Mouse (Mus musculus): ENCODE results near the gene Sult2b1.

Sult2b1 gene

DNA sequence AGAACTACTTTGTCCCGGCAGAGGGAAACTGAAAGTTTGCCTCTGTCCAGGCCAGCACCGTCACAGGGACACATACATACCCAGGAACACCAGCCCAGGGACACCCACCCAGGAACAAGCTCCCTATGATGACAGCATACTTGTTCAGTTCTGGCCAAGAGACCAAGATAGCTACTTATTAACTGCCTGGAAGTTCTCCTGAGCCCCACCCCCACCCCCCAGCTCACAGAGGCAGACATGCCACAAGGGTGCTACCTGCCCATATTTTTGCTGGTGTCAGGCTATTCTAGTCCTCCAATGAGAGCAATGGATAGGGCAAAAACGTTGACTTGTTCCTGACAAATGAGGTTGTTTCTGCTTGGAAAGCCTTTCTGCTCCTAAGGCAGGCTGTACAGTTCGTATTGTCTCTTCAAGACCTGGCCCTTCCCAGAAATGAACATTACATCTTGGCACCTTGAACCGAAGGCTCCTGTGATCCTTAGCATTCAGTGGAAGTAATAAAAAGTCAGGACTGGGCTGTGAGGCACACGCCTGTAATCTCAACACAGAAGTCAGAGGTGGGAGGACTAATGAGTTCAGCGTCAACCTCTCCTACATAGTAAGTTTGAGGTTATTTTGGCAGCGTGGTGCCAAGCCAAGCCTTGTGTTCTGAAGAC, 13.9 kb downstream of the Sult2b1 start:
- DNase-seq (ENCODE audit: low spot score in 2 of 2) = no peak

GRCm38 (mm10) chr7:45767500-45767899, 17.0 kb downstream of the Sult2b1 start:
- no peak for DNase-seq (ENCODE audit: low spot score in 2 of 2)

DNA sequence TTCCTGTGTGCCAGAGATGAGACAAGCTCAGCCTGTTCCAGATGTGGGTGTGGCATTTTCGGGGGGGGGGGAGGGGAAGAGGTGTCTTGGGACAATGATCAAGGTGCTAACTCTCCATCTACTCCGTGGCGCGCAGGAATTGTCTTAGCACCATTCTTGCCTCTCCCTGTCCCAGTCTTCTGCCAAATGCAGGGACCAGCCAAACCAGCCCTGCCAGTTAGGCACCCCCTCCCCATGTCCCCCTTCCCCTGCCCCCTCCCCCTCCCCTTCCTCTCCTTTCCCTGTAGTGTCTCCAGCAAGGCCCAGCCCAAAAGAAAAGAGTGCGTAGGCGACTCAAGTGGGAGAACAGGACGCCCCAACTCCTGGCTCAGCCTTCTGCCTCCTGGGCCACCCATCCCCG, 17.7 kb downstream of the Sult2b1 start:
- DNase-seq (ENCODE audit: low spot score in 2 of 2) = no peak

DNA sequence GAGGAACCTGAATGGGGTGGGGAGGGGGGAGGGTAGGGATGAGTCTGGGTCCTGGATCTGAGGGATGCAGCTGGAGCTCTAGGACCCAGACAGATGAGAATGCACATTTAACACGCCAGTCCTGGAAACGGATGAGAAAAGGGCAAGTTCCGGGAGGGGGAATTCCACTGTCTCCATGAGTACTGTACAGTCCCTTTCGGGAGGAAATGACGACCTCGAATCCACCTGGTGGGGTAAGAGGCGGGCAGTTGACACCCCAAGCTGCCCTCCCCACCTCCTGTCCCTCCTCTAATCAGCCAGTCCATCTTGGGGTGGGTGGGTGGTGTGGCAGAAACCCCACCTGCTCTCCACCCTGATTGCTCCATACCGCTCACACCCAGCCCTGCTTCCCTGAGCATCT, 18.5 kb downstream of the Sult2b1 start:
- no peak for DNase-seq (ENCODE audit: low spot score in 2 of 2)

- DNase-seq (ENCODE audit: low spot score in 2 of 2) = no peak
These were observed 24.3 kb downstream of the Sult2b1 start for GRCm38 (mm10) chr7:45760151-45760550.

DNA sequence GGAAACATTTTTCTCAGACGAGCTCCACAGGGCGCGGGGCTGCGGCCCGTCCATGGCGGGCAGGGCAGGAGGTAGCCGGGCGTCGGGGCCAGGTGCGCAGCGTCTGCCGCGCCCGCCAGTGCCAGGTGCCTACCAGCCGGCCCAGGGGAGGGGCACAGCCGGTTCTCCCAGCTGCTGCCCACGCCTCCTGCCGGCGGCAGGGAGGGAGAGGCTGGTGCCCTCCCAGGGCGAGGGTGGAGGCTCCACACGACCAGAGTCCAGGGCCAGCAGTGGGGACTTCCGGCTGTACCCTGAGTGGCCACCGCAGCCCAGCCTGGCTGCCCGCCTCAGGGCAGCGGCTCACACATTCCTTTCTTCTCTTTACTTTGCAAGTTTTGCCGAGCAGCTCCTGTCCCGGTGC, 25.1 kb downstream of the Sult2b1 start:
- no peak for DNase-seq (ENCODE audit: low spot score in 2 of 2)

DNA sequence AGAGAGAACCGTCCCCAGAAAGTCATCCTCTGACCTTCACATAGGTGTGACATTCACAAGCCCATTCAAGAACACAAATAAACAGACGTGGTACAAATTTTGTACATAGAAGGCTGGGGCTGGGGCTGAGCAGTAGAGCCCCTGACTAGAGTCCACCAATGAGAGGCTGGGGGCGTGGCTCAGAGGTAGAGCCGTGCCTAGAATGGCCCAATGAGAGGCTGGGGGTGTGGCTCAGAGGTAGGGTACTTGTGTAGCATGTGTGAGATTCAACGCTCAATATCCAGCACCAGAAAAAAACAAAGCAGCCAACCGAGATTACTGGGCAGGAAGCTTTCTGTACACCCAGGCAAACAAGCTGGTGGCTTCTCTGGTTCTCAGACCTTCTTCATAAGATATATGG, 28.8 kb downstream of the Sult2b1 start:
- no peak for DNase-seq (ENCODE audit: low spot score in 2 of 2)

DNA sequence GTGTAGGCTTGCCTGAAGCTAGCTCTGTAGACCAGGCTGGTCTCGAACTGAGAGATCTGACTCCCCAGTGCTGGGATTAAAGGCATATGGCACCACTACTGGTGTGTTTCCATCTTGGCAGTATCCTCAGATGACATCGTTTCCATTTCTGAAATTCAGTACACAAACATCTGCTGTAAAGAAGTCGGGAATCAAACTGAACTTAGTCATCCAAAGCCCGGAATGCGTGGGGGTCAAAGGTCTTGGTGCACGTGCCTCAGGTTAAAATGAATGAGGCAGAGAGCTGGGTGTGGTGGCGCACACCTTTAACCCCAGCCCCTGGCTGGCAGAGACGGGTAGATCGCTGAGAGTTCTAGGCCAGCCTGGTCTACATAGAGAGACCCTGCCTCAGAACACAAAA, 34.3 kb downstream of the Sult2b1 start:
- DNase-seq (ENCODE audit: low spot score in 2 of 2) = no peak

GRCm38 (mm10) chr7:45749401-45749800, 35.1 kb downstream of the Sult2b1 start:
- no peak for DNase-seq (ENCODE audit: low spot score in 2 of 2)

- DNase-seq (ENCODE audit: low spot score in 2 of 2) = no peak
These were observed 36.4 kb downstream of the Sult2b1 start for GRCm38 (mm10) chr7:45748110-45748509.

DNA sequence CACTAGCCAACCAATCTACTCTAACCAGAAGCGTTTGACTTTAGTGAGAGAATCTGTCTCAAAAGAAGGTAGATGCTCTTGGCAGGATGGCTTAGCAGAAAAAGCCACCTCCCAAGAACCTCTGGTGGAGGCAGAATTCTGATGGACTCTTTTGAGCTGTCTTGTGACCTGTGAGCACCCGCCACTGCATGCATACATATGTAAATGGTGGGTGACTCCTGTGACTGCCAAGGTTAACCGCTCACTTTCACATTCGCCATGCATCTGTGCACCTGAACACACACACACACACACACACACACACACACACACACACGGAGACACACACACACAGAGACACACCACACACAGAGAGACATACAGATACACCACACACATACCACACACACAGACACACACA, 37.0 kb downstream of the Sult2b1 start:
- no peak for DNase-seq (ENCODE audit: low spot score in 2 of 2)

DNA sequence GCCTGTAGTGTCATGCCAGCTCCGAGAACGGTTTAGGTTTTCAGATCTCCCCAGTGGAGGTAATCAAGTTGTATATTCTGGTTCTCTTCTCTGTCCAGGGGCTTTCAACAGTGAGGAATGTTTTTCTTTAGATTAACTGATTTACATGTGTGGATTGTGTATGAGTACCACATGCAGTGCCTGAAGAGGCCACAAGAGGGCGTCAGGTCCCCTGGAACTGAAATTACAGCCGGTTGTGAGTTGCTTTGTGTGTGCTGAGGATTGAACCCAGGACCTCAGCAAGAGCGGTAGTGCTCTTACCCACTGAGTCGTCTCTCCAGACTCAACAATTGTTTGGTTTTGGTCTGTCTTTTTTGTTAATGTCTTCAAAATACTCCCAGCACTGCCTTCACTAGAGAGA, 38.0 kb downstream of the Sult2b1 start:
- no peak for DNase-seq (ENCODE audit: low spot score in 2 of 2)

DNA sequence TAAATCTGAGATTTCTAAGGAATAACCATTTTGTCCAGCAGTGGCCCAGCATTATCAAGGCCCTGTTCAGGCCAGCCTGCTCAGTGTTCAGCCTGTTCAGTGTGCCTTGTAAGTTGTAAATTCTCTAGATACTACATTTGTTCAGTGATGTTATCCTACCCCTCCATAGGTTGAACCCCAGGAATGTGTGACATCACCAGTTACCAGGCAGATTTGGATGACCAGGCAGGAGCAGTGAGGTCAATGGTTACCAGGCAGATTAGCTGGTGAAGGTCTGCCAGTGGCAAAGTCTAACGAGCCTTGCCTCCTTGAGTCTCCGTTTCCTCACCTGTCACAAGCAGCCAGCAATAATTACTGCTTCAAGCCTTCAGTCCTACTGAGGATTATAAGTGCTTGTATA, 40.1 kb downstream of the Sult2b1 start:
- peak; percentile 64 to 70 for DNase-seq (ENCODE audit: low spot score in 2 of 2)

DNA sequence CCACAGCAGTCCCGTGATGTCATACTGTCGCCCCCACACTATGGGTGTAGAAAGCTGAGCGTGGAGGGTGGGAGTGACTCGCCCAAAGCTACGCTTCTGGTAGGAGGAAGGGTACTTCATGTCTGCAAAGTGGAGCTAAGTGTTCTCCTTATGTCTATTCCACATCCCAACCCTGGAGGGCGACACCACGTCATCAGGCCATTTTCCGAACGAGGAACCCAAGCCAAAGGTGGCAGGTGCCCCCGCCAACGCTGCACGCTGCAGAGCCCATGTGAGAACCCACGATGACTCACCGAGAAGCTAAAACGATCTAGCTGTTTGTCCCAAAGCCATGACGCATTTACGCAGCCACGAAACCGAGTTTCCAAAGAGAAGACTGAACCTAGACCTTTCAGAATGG, 42.1 kb downstream of the Sult2b1 start:
- no peak for DNase-seq (ENCODE audit: low spot score in 2 of 2)

DNA sequence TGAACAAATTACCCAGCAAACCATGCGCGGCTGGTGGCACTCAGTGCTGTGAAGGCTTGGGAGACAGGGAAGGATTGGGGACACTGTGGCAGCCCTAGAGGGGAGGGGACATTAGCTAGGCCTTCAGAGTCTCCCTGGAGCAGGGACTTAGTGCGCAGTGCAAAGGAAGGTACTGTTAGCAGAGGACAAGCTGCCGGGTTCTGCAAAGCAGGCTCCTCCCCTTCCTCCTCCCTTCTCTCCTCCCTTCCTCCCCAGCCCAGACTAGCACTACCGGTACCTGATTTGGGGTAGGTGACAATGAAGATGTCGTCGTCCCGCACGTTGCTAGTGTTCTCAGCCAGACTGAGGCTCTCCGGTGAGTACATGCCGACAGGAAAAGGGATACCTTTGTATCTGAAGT, 42.7 kb downstream of the Sult2b1 start:
- no peak for DNase-seq (ENCODE audit: low spot score in 2 of 2)

- no peak for DNase-seq (ENCODE audit: low spot score in 2 of 2)
These were observed 43.2 kb downstream of the Sult2b1 start for GRCm38 (mm10) chr7:45741308-45741707.

GRCm38 (mm10) chr7:45739820-45740219, 44.6 kb downstream of the Sult2b1 start:
- DNase-seq (ENCODE audit: low spot score in 2 of 2) = no peak

- peak; percentile 62 to 84 for DNase-seq (ENCODE audit: low spot score in 2 of 2)
These were observed 45.2 kb downstream of the Sult2b1 start for GRCm38 (mm10) chr7:45739162-45739763.

- DNase-seq (ENCODE audit: low spot score in 2 of 2) = no peak
These were observed 51.0 kb downstream of the Sult2b1 start for GRCm38 (mm10) chr7:45733477-45733876.

DNA sequence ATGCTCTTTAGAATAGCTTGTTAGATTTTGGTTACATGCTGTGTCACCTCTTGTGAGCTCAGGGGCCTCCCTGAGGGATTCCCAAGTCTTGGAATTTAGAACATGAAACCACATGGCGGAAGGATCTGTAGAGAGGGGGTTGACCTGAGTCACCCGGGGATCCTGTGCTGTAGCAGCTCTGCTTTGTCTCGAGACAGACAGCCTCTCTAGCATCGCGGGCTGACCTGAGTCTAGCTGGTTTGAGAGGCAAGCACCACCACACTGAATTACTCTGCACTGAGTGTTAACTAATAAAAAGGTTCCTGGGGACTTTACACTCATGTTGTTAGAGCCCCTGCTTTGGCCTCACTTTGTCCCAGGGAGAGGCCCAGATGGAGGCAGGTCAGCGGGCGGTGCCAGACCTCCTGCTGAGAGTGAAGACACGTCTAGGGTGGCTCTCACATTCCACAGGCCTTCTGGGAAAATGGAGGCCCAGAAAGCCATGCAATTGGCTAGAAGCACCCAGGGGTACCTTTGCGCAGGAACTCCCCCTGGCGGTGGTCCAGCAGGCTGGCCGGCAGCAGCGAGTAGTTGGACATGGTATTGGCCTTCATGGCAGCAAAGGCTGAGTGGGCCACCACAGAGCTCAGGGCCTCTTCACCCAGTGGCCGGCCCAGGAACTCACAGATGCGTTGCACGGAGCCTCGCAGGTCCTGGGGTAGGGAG, 53.6 kb downstream of the Sult2b1 start:
- DNase-seq (ENCODE audit: low spot score in 2 of 2) = peak in 1 of 2 experiments; percentile 53

DNA sequence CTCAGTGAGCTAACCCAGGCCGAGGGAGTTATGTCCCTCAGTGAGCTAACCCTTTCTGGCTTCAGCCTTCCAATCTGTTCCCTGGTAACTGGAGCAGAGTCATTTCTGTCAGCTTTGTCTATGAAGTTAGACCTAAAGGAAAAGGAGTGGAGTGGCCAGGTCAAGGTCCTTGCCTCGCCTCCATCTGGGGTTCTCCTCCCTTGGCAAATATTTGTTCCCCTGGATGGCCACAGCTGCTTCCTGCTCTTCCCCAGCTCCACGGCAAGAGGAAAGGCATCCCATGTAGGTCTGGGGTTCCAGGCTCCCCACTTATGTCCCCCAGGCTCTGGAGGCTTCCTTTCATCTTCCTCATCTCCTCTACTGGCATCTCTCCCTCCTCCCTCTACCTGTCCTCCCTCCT, 56.8 kb downstream of the Sult2b1 start:
- DNase-seq (ENCODE audit: low spot score in 2 of 2) = no peak

GRCm38 (mm10) chr7:45726419-45726818, 58.0 kb downstream of the Sult2b1 start:
- no peak for DNase-seq (ENCODE audit: low spot score in 2 of 2)

- DNase-seq (ENCODE audit: low spot score in 2 of 2) = no peak
These were observed 58.8 kb downstream of the Sult2b1 start, which contains the start of gene Spaca4 for GRCm38 (mm10) chr7:45725713-45726112. Gene Spaca4, minus strand, starts transcription at chr7:45725813.

All from cerebellum, postnatal 4 days (tissue).